Mouse (Mus musculus) common myeloid progenitor, adult 5-6 weeks (primary cell): ENCODE results near the gene Prss12. TPM values are rescaled to one million over a fixed set of nuclear protein-coding genes. Genes with fewer than 3 reads are reported as not detected.

ENCODE experiments used
- ATAC-seq: replicated peaks from 2 replicates; pipeline ENCODE4 v1.8.0; 2016; ENCODE audit warnings: low read depth, mild to moderate bottlenecking, moderate TSS enrichment, inconsistent platforms; ENCODE audit not compliant: poor library complexity, severe bottlenecking
- total RNA-seq: library from RNA; stranded (forward); fragments of 200-1000, 187-1606 nt; gene quantifications from 2 replicates; pipeline ENCODE4 v1.2.3, GENCODE M21; 2017

Gene Prss12
- total RNA-seq, 1 experiment from 2014 or later = not detected

DNA sequence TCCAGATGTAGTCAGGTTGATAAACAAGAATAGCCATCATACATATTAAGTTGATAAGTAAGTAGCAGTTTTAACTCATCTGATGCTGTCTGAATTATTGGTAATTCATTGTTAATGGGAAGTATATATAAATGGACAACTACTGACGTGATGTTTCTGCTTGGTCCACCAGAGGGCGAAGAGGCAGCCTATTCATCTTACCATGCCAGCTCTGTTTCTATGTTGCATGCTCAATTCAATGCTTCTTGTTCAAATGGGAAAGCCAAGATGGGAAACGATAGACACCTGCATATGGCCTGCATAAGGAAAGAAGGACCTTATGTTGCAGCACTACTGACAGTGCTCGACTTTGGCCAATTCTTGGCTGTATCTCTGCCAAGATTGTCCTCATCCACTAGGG, 70.1 kb downstream of the Prss12 start:
- ATAC-seq = peak; percentile 78

DNA sequence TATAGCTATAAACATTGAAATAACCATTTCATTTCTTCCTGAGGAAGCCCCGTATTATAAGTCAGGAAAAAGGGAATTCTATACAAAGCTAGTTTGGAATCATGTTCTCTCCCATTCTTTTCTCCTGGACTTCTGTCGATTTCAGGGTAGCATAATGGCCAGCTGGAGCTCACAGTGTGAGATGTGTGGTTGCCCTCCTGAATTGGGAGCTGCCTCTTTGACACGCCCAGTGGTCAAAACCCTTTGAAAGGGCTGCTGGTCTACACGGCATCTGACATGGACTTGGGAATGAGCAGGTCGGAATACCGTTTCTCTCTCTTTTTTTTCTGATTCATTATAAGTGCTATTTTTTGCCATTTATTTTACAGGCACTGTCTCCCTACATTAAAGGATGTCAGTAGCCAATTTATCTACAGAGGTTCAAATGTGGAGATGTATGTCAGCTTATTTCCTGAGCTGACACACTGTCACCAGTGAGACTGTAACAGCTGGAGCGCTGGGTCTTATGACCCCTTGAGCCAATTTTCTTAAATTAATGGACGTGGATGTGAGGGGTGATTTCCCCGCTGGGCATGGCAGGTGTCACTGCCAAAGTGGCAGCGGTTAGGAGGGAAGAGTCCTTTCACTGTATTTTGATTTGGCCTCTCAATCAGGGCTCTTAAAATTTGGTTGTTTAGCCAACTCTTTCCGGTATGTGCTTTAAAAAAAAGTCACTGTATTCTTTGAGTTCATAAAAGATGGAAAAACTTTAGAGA, 79.8 kb downstream of the Prss12 start:
- no peak for ATAC-seq

DNA sequence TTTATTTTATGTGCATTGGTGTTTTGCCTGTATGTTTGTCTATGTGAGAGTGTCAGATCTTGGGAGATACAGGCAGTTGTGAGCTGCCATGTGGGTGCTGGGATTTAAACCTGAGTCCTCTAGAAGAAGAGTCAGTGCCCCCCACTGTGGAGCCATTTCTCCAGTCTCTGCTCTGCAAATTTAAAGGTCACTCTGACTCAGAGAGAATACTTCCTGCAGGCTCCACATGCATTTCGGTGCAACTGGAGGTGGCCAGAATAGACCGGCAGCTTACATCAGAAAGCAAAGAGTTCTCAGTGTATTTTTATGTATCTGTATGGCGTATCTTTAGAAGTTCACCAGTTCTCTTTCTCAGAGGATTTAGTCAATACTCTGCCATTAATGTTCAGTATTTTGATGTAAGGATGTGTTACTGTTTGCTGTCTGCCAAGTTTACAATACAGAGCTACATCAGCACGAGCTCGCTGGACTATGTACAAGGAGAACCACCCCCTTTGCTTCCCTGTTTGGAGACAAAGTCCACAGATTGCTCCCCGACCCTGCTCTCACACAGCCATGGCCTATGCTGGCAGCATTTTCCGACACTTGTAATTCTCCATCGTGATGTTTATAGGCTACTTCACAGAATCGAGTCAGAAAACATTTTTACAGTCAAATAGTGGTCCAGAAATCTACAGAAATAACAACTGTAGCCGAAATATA, 81.2 kb downstream of the Prss12 start:
- ATAC-seq = no peak

GRCm38 (mm10) chr3:123531124-123531523, 84.4 kb downstream of the Prss12 start:
- peak; percentile 54 for ATAC-seq

DNA sequence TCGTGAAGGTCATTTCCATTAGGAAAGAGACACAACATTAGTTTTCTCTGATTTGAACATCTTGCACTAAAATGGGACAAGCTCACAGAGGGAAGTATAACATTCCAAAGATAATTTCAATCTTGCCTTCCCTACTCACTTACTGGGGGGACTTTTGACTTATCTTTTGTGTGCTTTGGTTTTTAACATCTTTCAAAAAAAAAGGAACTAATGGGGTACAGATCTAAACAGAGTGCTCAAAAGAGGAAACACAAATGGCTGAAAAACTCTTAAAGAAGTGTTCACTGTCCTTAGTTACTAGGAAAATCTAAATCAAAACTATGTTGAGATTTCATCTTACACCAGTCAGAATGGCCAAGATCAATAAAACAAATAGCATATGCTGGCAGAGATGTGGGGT, 90.6 kb downstream of the Prss12 start:
- ATAC-seq = no peak

GRCm38 (mm10) chr3:123543585-123544304, 97.0 kb downstream of the Prss12 start:
- ATAC-seq = no peak

- no peak for ATAC-seq
Measured at GRCm38 (mm10) chr3:123550487-123550886, 103.8 kb downstream of the Prss12 start.

GRCm38 (mm10) chr3:123553872-123554271, 107.2 kb downstream of the Prss12 start:
- ATAC-seq = peak; percentile 50

DNA sequence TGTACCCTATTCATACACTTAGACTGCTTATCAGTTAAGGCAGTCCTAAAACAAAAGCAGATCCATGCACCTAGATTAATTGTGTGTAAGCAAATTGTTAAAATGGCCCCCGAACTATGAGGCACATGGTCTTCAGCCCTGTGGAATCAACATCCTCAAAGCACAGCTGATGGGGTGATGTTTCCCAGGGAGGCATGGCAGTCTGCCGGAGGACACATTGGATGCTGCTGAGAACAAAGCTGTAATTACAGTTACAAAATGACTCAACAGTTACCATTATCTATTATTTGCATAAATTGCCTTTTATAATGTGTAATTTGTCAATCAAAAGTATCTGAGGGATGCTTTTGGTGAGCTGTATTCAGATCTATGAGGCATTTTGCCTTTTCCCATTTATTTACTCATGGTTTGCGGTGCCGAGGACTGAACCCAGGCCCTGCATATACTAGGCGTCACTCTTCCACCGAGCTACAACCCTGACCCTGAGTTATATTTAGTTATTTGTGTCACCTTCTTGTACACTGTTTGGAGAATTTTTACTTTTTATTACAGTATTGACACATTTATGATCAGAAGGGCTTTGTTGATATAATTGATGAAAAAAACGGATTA, 108.6 kb downstream of the Prss12 start:
- no peak for ATAC-seq

Other genes starting within 250 kb of the Prss12 start
- gene Synpo2, start 210.8 kb upstream of the Prss12 start, total RNA-seq = 2.7 and 4.3 TPM in 2 replicates
- 19.4 and 19.9 TPM in 2 replicates for gene Sec24d, start 179.5 kb upstream of the Prss12 start, total RNA-seq
- gene Mettl14, start 60.8 kb upstream of the Prss12 start, total RNA-seq = 37.4 and 47.7 TPM in 2 replicates
- 0.18 TPM in 1 of 2 replicates, not detected in the other for gene Ndst3, start 243.9 kb downstream of the Prss12 start, total RNA-seq